Mouse (Mus musculus): ENCODE measurements around the gene Dmrtb1.

DNA sequence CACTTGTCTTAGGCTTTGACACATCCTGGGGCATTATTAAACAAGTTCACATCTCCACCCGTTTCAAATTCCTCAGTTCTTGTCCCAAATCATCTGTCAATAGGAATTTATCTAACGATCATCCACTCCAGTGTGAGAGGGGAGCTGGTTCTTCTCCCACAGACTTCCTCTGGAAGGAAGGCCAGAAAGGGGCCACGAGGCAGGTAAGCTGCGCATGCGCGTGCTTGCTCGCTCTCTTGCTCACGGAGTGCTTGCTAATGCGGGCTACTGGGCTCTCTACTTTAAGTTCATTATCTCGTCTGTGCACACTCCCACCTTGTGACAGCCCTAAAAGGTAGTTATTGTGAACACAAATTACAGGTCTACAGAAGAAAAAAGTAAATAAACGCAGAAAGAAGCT lies 17.6 kb upstream of the Dmrtb1 start:
- no peak for TF ChIP-seq HCFC1 (IDR thresholded peaks at IDR 0.05; ENCODE audit: borderline replicate concordance, insufficient read depth, low read length)
- no peak for TF ChIP-seq ZC3H11A (IDR thresholded peaks at IDR 0.05; ENCODE audit: borderline replicate concordance, low read depth, low read length)
- TF ChIP-seq CHD2 (IDR thresholded peaks at IDR 0.05; ENCODE audit: low read depth, low read length), result no peak

Measured in ES-E14 (cell line).